Mouse (Mus musculus) monocyte, adult 2 months (primary cell): ENCODE data around the gene Ak2.
A peak's percentile ranks its signal among the peaks of the same experiment; 100 is the strongest.

Experiments used
- DNase-seq, 2 experiments: peaks; one replicate each; pipeline ENCODE4 v3.0.0; 2022; ENCODE audit warnings: low spot score in 2 of 2, low read depth in 1 of 2

Ak2 gene

DNA sequence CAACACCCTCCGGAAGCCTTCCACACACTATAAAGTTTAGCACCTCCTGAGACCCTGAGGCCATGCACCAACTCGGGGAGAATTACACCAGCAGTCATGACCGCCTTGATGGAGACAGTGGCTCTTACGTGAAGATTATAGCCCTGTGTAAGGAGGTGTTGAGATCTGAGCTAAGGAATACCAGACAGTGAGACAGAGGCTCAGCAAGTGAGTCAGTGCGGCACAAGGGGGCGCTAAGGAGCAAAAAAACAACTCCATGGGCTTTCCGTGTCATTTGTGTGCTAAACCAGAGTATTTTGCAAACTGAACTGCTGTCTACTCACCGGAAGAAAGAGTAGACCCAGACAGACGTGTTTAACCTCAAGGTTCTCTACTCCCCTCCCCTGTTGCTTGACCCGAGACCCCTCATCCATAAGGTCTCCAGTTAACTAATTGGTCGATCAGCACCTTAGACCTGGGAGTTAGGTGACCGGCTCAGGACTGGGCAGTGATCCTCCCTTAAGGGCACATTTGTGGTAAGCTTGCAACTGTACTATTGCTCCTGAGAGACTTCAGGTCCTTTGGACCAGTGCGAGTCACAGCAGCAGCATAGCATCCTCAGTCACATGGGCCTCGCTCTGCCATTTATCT, 20.6 kb upstream of the Ak2 start:
- peak in 1 of 2 experiments; percentile 60 for DNase-seq

GRCm38 (mm10) chr4:128974677-128975076, 17.1 kb upstream of the Ak2 start:
- no peak for DNase-seq

- no peak for DNase-seq
Observed at GRCm38 (mm10) chr4:128976577-128976976, 15.2 kb upstream of the Ak2 start.

- DNase-seq: no peak
Observed at GRCm38 (mm10) chr4:128977217-128977616, 14.5 kb upstream of the Ak2 start.

- DNase-seq: no peak
Observed at GRCm38 (mm10) chr4:128978634-128979033, 13.1 kb upstream of the Ak2 start.

- peak in 1 of 2 experiments; percentile 43 for DNase-seq
Observed at GRCm38 (mm10) chr4:128980890-128981832, 10.6 kb upstream of the Ak2 start.

DNA sequence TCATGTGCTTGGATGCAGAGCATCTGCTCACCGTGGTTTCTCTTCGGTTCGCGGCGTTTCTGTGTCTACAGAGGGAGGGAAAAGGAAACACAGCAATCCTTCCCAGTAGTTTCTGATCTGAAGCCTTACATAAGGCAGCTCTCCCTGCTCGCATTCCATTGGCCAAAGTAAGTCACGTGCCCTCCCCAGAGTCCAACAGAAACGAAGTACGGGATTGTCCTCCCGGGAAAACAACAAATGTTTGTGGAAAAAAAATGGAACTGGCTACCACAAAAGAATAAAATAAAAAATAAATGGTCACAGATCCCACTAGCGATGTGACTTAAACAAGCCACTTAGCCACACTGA, 10.0 kb upstream of the Ak2 start:
- DNase-seq: no peak

DNA sequence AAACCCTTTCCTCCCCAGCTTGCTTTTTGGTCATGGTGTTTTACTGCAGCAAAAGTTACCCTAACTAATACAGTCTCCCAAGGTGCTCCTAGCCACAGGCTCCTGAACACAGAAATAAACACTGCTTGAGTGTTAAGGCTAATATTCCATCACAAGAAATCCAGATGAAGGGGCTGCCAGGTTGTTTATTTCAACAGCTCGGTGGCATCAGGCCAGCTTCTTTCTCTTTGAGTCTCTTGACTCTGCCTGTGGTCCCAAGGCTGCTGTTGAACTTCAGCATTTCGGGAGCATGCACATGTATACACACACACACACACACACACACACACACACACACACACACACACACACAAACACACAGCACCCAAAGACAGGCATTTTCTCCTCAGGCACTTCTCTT, 8.6 kb upstream of the Ak2 start:
- DNase-seq: no peak

DNA sequence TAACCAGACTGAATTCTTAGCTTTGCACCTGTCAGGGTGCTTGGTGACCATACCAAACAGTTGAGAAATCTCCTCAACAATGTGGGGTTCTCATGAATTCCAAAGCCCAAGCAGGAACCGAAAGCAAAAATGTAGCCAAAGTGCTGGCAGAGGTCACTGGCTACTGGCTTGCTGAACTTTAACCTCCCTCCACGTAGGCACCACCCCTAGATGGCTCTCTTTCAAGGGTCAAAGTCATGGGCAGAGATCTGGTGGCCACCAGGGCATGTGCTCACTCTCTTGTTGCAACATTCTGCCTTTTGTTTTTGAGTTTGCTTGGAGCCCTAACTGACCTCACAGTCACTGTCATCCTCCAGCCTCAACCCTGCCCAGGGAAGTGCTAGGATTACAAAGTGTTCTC, 8.1 kb upstream of the Ak2 start:
- DNase-seq: peak; percentile 72 to 74

DNA sequence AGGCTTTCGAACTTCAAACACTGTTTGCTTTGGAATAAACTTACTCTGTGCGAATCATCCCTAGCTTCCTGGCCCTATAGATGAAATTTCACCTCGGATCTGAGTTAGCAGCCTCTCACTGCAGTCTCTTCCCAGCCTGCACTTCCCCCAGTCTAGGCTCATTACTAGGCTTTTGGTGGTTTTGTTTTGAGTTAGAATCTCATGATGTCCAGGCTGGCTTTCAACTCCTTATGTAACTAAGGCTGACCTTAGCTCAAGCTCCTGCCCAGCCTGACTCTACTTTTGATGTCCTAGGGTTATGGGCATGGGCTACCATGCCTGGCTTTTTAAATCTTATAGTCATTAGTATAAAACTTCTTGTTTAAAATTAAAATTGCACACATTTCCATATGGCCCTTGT, 7.2 kb upstream of the Ak2 start:
- no peak for DNase-seq

GRCm38 (mm10) chr4:128988911-128989310, 2.8 kb upstream of the Ak2 start:
- DNase-seq: no peak

- DNase-seq: no peak
Observed at GRCm38 (mm10) chr4:128989678-128990077, 2.1 kb upstream of the Ak2 start.

DNA sequence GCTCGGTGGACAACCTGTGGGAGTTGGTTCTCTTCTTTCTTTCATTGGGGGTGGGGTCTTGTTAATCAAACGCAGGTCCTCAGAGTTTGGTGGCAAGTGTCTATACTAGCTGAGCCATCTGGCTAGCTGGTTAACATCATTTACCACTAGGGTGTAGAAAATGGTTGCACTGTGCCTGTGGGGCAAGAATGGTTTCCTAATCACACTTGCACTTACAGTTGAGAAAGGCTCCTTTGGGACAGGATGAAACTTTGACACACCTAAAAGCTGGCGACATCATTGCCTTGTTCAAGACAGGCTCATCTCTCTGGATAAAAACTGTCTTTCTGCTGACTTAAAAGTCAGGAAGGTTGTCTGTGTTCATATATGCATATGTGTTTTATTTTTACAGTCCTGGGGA, 418 bp downstream of the Ak2 start:
- DNase-seq: no peak

DNA sequence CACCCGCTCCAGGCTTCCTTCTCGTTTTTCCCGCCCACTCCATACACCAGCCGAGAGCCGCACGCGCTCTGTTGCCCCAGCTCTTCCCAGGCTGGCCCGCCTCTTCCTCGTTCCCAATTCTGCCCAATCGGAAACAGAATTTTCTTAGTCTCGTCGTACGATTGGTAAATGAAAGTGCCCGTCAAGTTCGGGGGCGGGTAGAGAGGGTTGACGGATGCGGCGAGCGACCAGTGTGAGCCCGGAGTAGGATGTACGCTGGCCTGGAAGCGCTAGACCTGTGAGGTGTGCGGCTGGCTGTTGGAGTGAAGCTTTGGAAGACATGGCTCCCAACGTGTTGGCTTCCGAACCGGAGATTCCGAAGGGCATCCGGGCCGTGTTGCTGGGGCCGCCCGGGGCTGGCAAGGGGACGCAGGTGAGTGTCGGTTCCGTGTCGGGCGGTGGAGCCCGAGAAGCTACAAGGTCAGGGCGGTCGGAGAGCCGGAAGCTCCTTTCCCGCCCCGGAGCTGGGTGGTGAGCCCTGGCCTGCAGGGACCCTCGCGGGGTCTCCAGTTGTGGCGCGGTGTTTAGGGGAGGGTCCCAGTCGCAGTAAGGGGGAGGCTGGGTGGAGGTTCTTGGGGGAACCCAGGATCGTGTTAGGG, 1.4 kb downstream of the Ak2 start:
- peak; percentile 85 to 92 for DNase-seq

GRCm38 (mm10) chr4:128993675-128994074, 1.9 kb downstream of the Ak2 start:
- no peak for DNase-seq

DNA sequence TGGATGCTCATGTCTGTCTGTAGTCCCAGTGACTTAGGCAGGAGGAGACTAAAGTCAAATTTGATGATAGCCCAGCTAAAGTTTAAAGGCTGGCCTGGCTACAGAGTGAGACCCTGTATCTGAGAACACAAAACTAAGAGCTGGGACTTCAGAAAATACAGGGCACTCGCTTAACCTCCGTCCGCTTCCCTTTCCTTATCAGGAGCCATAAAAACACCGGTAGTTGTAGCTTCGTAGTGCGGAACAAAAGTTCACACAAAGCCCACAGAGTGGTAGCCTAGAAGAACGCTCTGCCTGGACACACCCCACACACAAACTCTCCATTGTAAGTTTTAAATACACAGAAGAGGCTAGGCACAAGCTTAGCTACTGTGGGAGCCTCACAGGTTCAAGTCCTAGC, 3.5 kb downstream of the Ak2 start:
- no peak for DNase-seq

GRCm38 (mm10) chr4:128997258-128997657, 5.5 kb downstream of the Ak2 start:
- DNase-seq: no peak

- DNase-seq: no peak
Observed at GRCm38 (mm10) chr4:128998401-128998800, 6.6 kb downstream of the Ak2 start.

- DNase-seq: no peak
Observed at GRCm38 (mm10) chr4:129000786-129001185, 9.0 kb downstream of the Ak2 start.

DNA sequence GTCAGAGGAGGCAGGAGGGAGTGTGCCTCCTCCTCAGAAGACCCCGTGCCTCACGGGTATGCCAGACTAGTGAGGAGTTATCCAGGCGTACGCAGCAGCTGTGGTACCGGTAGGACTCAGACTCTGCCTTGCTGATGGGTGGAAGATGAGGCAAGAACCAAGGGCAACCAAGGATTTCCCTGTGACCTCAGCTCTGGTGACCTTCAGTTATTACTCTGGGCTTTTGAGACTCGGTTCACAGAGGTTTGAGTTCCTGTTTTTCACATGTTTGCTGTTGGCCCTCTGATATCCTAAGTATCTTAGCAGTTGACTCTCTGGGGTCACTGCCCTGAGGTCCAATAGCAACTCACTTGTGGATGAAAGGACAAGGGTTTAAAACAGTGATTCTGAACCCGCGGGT, 12.0 kb downstream of the Ak2 start:
- DNase-seq: no peak

- no peak for DNase-seq
Observed at GRCm38 (mm10) chr4:129008006-129008519, 16.3 kb downstream of the Ak2 start.

- no peak for DNase-seq
Observed at GRCm38 (mm10) chr4:129008672-129009071, 16.9 kb downstream of the Ak2 start.
